Mouse (Mus musculus): ENCODE results near the gene Smg1.

The Smg1 gene

DNA sequence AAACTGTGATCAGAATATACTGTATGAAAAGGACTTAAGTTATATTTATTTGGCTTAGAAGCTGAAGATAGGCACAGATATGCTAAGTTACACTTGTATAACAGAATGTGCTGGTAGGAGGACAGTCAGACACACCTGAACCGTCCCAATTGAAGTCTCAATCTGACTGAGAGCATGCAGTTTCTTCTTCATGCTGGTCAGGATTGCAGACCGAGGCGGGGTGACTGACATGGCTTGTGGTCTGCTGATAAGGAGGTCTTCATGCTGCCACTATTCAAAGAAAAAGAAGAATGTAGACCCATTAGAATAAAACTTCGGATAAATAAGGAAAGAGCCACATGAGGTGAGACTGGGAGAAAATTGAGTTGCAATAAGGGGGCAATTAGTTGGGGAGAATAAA is 100.3 kb downstream of the Smg1 start:
- no peak for DNase-seq (ENCODE audit: low spot score)

DNA sequence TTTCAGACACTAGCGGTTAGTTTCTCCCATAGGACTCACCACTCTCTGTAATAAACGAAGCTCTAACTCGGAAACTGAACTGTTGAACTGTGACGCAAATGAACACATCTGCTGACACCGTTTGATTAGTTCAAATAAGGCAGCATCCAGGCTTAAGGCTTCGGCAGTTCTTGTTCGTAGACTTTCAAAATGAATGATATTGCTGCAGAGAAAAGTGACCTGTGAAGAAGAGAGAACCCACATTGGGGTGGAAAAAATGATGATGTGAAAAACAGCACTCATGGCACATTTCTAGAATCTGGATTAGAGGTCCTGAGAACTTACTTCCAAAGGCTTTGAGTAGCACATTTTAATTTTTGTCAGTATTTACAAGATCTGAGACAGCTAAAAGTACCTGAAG is 102.2 kb downstream of the Smg1 start:
- DNase-seq (ENCODE audit: low spot score) = no peak

DNA sequence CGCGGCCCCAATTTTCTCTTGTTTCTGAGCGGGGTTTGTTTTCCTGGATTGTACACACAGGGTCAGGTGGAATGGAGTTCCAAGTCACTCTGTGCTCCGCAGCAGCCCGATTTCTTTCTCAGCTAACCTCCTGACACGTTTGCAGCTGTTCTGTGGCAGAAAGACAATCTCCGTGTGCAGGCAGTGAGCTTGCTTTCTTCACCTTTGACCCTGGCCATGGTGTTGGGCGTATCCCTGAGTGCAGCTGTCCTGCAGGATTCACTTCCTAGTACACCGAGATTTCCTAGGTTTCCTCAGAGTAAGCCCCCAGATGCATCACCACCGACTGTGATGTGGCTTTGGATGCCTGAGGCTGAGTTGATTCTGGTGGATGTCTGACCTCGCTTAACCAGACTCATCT is 108.3 kb downstream of the Smg1 start:
- DNase-seq (ENCODE audit: low spot score) = no peak

DNA sequence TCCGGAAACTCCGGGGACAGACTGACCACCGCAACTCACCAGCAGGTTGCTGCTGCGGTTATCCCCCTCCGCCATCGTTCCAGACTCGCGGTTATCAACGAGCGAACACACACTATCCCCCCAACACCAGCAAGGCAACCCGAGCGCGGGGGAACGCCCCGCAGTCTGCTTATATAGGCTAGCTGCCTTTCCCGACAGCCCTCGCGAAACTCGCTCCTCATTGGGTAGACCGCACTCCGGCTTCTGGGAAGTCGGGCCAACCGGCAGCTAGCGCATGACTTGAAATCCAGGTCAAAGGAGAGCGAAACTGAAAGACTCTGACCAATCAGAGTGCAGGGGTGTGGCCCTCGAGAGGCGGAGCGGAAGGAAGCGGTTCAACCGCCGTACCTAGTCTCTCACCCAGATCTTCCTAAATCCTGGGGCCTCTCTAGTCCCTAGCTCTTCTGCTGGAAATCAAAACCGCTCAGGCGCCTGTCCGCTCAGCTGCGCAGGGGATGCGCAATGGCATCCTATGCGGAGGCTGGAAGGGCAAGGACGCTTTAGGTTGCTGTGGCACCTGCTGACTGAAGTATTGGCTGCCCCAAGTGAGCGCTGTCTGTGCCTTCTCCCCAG is 113.9 kb downstream of the Smg1 start, which contains the start of gene Arl6ip1:
TSS of gene Arl6ip1 (minus strand) at position 233 of the 612 bp plus-strand sequence.
- DNase-seq (ENCODE audit: low spot score) = peak; percentile 99

DNA sequence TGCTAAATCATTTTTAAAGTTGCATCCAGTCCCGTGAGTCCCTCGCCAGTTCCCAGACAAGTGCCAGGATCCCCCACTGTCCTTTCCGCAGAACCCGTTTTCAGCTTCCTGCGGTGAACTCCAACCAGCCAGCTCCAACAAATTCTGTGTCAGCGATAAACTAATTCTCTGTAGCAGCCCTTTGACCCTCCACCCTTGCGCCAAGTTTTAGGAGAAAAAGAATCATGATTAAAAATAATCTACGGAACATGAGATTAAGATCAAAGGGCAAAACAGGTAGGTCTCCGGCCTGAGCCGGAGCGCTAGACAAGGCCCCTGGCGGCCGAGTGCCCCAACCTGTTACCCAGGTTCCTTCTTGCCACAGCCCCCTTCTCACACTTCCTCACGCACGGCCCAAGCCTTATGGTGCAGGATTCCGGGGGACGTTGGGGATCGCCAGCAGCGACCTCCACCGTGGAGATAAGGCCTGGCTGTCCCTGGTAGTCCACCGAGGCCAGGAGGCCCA is 114.5 kb downstream of the Smg1 start:
- no peak for DNase-seq (ENCODE audit: low spot score)

DNA sequence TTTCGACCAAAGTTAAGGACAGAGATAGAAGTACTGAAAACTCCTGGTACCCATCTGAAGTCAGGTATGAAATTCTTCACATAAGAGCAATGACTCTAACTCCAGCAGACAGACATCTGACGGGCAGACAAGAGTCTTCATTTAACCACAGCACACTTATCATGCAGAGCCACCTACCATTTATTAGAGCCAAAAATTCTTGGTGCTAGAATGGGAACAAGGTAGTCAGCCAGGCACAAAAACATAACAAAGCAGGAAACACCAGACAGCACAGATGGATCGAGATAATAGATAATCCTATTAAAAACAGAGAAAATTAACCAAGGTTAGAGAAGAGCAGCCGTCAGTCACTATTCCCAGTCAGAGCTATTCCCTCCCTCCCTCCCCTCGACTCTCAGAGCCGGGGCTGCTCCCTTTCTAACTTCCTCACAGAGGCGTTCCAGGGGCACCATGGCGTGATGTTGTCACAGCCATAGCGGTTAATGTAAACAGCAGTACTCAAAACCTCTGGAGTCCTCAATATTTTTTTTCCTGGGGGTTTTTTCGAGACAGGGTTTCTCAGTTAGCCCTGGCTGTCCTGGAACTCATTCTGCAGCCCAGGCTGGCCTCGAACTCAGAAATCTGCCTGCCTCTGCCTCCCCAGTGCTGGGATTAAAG is 117.1 kb downstream of the Smg1 start:
- no peak for DNase-seq (ENCODE audit: low spot score)

DNA sequence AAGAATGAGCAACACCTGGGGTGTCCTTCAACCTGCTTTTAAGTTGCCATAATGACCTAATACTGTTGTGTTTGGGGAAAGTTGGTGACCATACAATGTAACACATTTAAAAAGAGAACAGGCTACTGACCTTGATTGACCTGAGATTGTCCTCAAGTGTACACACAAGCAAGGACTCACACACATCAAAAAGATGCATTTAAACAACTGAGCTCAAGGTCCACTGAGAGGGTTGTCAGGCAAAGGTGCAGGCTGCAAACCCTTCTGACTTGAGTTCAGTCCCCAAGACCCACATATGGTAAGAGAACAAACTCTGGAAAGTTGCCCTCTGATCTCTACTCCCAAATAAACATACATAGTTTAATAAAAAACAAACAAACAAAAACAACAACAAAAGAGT is 117.7 kb downstream of the Smg1 start:
- no peak for DNase-seq (ENCODE audit: low spot score)

DNA sequence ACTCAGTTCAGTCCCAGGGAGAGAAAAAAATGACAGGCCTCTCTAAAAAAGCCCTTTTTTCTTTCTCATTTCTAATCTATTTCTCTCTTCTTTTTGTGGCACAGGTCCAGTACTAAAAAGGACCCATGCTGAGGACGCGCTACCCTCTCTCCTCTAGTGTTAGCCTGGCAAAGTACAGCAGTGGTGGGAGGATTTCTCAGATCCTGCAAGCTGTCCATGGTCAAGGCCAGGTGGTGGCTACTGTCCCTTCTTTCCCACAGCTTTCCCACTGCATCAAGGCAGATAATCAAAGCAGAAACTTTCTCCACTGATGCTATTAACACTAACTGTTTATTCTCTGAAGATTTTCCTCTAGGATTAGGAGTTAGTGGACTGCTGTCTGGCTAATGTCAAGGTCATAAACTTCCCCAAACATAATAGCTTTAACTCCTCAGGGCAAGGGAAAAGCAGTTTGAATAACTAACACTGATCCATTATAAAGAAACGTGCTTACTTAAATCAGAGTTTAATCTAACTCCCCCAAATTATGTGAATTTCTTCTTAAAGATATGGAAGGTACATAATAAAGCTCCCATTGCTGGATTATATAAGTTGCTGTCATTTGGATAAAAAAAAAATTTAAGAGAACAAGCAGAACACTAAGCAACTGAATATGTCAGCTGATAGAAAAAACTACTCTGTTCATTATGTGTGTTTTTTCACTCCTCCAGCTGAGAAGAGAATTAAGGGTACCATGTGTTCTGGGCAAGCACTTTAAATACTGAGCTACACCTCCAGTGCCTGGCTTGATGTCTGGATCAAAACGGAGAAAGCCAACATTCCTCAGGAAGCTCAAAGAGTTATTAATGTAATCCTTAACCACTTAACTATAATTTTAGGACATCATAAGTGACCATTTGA is 119.7 kb downstream of the Smg1 start:
- DNase-seq (ENCODE audit: low spot score) = peak; percentile 18

DNA sequence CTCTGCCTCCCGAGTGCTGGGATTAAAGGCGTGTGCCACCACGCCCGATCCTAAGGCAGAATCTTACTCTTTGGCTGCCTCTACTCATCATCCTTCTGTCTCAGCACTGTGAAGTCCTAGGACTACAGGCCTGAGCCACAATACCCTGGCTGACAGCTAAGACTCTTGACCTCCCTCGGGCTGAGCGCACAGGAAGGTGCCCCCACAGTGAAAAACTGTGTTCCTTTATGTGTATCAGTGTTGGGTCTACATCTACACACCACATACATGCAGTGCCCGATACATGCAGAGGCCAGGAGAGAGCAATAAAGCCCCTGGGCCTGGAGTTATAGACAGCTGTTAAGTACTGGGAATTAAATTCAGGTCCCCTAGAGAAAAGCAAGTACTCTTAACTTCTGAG is 121.2 kb downstream of the Smg1 start:
- no peak for DNase-seq (ENCODE audit: low spot score)

DNA sequence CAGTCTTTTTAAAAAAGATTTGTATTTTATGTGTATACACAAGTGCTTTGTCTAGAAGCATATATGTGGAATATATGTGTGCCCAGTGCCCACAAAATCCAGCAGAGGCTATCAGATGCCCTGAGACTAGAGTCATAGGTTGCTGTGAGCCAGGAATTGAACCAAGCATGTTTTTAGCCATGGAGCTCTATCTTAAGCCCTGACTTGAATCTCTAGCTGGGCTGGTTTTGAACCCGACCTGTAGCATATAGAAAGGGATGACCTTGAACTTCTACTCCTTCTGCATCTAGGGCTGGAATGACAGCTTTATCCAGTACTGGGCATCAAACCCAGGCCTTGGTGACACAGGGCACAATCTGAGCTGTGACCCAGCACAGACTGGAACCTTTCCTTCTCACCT is 122.8 kb downstream of the Smg1 start:
- DNase-seq (ENCODE audit: low spot score) = no peak

DNA sequence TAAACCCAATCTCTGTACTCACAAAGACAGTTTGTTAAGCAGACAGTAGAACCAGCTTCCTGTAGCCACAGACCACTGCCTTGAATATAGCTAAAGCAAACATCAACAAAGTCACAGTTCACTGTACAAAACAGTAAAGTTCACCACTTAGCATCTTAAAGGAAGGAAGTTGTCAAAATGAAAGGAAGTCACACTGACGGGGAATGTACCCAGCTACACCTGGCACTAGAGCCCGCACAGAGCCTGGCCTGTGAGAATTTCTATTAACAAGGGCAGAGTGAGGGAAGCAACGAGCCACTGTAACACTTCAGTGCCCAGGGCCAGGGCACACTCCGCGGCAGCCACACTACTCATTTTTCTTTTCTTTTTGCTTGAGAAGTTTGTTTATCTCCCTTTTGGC is 123.5 kb downstream of the Smg1 start:
- DNase-seq (ENCODE audit: low spot score) = peak; percentile 59

DNA sequence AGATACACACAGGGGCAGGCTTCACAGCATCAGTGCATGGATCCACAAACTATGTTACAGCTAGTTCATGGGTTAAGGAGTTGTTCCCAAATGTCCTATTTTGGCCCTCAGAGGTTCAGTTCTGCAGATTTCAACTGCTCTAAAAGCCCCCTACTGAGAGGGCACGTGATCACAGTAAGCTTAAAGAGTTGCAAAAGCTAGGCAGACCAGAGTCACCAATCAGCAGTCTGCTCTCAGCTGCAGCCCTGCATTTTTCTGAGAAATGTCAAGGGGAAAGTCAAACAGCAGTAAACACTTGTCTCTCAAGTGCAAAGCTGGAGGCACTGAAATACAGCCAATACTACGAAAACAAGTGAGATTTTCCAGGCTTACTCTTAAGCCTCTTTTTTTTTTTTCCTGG is 124.3 kb downstream of the Smg1 start:
- peak; percentile 81 for DNase-seq (ENCODE audit: low spot score)

DNA sequence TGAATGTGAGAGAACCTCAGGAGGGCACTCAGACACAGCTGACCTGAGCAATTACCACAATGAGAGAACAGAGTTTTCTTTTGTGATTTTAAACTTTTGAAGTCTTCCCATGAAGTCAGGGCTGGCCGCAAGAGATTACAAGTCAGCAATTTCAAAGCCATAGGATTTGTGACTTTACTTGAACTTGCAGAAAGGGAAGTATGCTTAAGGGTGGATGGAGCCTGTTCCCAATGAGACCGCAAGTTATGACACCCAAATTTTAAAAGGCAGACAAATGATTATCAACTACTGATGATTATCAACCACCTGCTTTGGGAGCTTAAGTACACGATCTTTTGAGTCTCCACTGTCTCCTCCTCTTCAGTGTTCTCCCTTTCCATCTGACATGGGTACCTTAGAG is 125.0 kb downstream of the Smg1 start:
- DNase-seq (ENCODE audit: low spot score) = no peak

DNA sequence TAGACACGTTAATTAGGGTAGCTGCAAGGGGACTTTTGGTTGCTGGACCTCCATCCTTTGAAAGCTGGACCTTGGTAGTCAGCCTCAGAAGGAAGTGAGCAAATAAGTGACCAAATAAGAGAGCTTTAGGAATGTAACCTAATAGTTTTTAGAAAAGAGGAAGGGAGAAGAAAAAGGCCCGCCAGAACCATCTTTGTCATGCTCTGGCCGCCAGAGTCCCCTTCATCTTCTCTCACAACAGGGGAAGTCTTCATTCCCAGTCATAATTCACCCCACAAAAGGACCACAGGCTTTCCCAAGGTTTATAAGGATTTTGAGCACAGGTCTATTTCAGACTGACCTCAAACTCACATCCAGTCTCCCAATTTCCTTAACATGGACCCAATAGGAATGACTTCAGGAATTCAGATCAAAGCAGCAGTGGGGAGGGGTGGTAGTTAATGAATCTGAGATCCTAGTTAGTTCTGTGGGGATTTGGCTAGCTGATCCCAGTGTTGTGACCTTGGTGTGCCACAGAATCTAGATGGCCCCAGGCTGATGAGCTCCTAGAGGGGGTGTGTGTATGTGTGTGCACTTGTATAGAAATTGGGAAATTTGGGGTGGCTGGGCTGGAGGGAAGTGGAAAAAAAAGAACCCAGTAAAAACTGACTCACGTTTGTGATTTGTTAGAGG is 125.8 kb downstream of the Smg1 start:
- no peak for DNase-seq (ENCODE audit: low spot score)

DNA sequence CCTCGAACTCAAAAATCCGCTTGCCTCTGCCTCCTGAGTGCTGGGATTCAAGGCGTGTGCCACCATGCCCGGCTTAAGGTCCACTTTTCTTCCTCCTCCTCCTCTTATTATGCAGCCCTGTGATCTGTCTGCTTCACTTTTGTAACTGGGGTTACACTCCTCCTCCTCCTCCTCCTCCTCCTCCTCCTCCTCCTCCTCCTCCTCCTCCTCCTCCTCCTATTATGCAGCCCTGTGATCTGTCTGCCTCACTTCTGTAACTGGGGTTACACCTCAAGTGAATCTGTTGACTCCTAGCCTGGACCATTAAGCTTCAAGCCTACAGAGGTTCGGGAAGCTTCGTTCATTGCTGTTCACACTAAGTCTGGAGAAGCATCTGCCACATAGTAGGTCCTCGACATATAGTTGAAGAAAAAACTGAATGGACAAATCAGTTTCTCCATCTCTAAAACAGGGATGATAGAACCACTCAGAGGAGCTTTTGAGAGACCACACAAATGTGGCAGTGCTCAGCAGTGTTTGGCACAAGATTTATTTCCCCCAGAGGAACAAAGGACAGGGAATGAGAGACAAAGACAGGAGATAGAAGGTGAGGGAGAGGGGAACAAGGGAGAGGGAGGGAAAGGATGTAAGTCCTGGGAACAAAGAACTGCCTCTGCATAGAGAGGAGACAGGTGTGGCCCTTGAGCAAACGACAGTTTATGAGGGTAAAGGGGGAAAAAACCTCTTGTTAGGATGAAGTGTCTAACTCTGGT is 126.5 kb downstream of the Smg1 start:
- no peak for DNase-seq (ENCODE audit: low spot score)

DNA sequence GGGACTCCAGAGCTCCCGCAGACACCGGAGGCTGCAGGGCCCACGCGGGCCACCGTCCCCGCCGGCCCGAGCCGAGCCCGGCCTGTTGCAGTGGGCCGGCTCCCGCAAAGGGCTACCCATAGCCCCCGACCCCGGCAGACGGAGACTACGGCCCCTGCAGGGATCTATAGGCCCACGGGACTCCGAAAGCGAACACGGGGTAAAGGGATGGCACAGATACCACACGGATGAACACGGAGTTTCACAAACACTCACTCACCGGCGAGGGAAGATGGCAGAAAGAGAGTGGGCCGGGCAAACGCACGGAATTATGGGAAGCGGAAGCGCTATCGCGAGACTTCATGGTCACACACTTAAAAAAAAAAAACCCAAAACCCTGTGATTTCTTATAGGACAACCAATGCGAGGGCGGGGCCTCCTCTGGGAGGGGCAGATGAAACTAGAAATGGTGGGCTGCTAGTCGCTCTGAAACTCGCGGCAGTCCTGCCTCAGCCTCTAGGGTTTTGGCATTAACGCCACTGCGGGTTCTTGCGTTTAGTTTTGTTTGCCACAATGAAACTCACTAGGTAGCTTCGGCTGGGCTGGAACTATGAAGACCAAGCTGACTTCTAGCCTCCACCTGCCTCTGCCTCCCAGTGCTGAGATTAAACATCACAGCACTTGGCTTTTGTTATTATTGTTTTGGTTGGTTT is 127.4 kb downstream of the Smg1 start, which contains the start of gene Rps15a:
TSS of gene Rps15a (minus strand) at position 312 of the 692 bp plus-strand sequence.
- DNase-seq (ENCODE audit: low spot score) = peak; percentile 96

DNA sequence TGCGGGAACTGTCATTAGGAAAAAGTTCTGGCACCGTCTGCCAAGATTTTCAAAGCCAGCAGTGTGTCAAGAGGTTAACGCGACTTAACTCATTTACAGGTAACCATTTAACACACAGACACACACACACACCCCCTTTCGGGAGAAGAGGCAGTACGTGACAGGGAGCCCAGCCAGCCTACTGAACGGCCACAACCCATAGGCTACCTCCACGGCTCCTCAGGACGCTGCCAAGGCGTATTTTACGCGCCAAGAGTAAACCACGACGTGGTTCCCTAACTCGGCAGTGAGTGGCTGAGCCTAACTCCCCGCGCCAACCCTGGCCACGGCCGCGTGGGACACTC is 128.0 kb downstream of the Smg1 start:
- DNase-seq (ENCODE audit: low spot score) = no peak

DNA sequence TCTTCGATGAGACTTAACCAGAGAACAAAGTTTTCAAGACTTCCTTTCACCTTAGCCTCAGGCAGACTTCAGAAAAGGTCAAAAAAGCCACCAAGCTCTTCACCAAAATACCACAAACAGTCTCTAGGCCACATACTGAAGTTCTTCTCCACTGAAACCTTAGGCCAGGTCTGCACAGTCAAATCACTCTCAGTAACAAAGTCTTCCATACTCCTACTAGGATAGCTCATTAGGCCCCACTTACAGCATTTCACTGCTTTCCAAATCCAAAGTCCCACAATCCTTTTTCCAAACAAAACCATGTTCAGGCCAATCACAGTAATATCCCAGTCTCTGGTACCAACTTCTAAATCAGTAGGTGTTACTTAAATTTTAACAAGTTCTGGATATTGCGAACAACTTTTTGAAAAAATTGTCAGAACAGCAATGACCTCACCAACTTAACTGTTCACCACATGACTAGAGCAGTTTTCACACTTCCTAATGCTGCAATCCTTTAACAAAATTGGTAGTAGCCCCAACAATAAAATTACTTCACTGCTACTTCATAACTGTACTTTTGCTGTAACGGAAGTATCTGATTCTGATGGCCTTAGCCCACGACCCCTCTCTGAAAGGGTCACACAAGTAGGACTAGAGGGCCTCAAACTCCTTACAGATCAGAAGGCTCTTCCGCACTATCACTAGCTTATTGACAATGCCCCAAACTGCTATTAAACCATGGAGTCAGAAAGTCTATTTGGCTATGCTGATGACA is 129.8 kb downstream of the Smg1 start:
- DNase-seq (ENCODE audit: low spot score) = no peak

DNA sequence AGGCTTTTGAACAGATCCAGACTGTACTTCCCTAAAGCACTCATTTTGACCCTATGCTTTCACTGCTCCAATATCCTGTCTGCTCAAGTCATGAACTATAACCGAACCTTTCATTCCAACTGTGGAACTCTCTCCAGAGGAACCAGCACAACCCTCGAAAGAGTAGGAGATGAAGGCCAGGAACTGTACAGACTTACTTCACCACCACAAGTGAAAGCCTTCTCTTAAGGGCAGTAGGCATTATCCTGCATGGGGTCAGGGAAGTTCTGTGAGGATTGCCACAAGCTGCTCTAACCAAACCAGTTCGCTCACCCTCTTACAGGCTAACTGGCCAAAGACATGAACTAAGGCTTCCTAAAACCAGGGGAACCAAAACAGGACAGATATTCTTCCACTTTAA is 132.3 kb downstream of the Smg1 start:
- no peak for DNase-seq (ENCODE audit: low spot score)

DNA sequence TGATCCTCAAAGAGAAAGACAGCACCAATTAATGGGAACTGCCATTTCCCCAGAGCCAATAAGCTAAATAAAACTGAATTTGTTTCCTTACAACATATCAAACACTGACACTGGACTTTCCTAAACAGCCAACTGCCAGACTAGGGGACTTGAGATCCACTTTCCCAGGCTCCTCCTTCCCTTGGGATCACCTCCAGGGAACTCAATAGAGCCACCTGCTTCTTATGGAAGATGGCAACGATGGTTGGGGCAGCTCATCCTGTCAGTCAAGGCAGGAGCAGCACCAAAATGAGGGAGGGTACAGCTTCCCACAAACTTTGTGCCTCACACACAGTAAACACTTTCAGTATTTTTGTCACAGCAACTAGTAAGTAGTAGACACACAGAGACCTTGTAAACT is 135.8 kb downstream of the Smg1 start:
- DNase-seq (ENCODE audit: low spot score) = no peak
